Mouse (Mus musculus): ENCODE measurements at regions not wholly inside any gene's neighbourhood (a gene's known extent, or its start where the extent isn't known, plus 50 kb on each side); places are given as distances from the start of the nearest gene placed in this dataset.

- WGBS: 83% methylated on average over 4 of the region's 4 CpGs
- no peak overlapping the region for H3K27ac ChIP-seq
- no peaks in the 10 kb centered on the region for H3K9me3 ChIP-seq (replicated peaks)
- no peak for DNase-seq (ENCODE audit: low spot score)
- no peaks in the 10 kb centered on the region for H3K36me3 ChIP-seq
- H3K27me3 ChIP-seq (ENCODE audit: low read depth, poor library complexity, severe bottlenecking): no peaks in the 10 kb centered on the region
- peaks cover 14% of the 10 kb centered on the region; the same call in 1 of the 2 replicates for H3K4me1 ChIP-seq
- no peak overlapping the region for H3K4me3 ChIP-seq
These were observed 216.0 kb upstream of the Clint1 start for GRCm38 (mm10) chr11:45635896-45636295.

- no peak for DNase-seq (ENCODE audit: low spot score)
- H3K27me3 ChIP-seq (ENCODE audit: low read depth, poor library complexity, severe bottlenecking): no peaks in the 10 kb centered on the region
- H3K27ac ChIP-seq: peak overlapping the region; percentile 34; the same call in 1 of the 2 replicates
- no peaks in the 10 kb centered on the region for H3K36me3 ChIP-seq
- 75% methylated on average over 6 of the region's 6 CpGs for WGBS
- no peaks in the 10 kb centered on the region for H3K9me3 ChIP-seq (replicated peaks)
- H3K4me1 ChIP-seq: peaks cover 17% of the 10 kb centered on the region; the same call in 1 of the 2 replicates
- H3K4me3 ChIP-seq: no peak overlapping the region
These were observed 212.6 kb upstream of the Clint1 start for GRCm38 (mm10) chr11:45639236-45639635.

GRCm38 (mm10) chr11:45642142-45642756 lies 209.6 kb upstream of the Clint1 start:
- Histone ChIP-seq H3K4me3 (no peak overlapping the region), H3K27ac (no peak overlapping the region), H3K4me1 (peaks cover 17% of the 10 kb centered on the region; the same call in 1 of the 2 replicates), H3K9me3 (replicated peaks) (no peaks in the 10 kb centered on the region), H3K27me3 (ENCODE audit: low read depth, poor library complexity, severe bottlenecking) (no peaks in the 10 kb centered on the region), H3K36me3 (no peaks in the 10 kb centered on the region)
- WGBS: 91% methylated on average over 9 of the region's 9 CpGs
- DNase-seq (ENCODE audit: low spot score): no peak

GRCm38 (mm10) chr11:45643629-45644325 lies 208.1 kb upstream of the Clint1 start:
- WGBS: 66% methylated on average over 12 of the region's 12 CpGs
- H3K27ac ChIP-seq: no peak overlapping the region
- H3K27me3 ChIP-seq (ENCODE audit: low read depth, poor library complexity, severe bottlenecking): no peaks in the 10 kb centered on the region
- DNase-seq (ENCODE audit: low spot score): no peak
- peaks cover 17% of the 10 kb centered on the region; the same call in 1 of the 2 replicates for H3K4me1 ChIP-seq
- no peak overlapping the region for H3K4me3 ChIP-seq
- no peaks in the 10 kb centered on the region for H3K36me3 ChIP-seq
- H3K9me3 ChIP-seq (replicated peaks): no peaks in the 10 kb centered on the region

- no peaks in the 10 kb centered on the region for H3K27me3 ChIP-seq (ENCODE audit: low read depth, poor library complexity, severe bottlenecking)
- H3K4me3 ChIP-seq: no peak overlapping the region
- no peak overlapping the region for H3K27ac ChIP-seq
- peaks cover 3% of the 10 kb centered on the region; the same call in 1 of the 2 replicates for H3K4me1 ChIP-seq
- H3K9me3 ChIP-seq (replicated peaks): no peaks in the 10 kb centered on the region
- no peaks in the 10 kb centered on the region for H3K36me3 ChIP-seq
- DNase-seq (ENCODE audit: low spot score): no peak
- 71% methylated on average over 3 of the region's 3 CpGs for WGBS
These were observed 206.0 kb upstream of the Clint1 start for GRCm38 (mm10) chr11:45645815-45646214.

GRCm38 (mm10) chr11:45647888-45648287 lies 204.0 kb upstream of the Clint1 start:
- peaks cover 3% of the 10 kb centered on the region; the same call in 1 of the 2 replicates for H3K4me1 ChIP-seq
- no peak overlapping the region for H3K27ac ChIP-seq
- DNase-seq (ENCODE audit: low spot score): no peak
- no peaks in the 10 kb centered on the region for H3K9me3 ChIP-seq (replicated peaks)
- no peak overlapping the region for H3K4me3 ChIP-seq
- no peaks in the 10 kb centered on the region for H3K27me3 ChIP-seq (ENCODE audit: low read depth, poor library complexity, severe bottlenecking)
- WGBS: 69% methylated on average over 3 of the region's 3 CpGs
- no peaks in the 10 kb centered on the region for H3K36me3 ChIP-seq

GRCm38 (mm10) chr11:45656260-45656659 lies 195.6 kb upstream of the Clint1 start:
- WGBS: 93% methylated on average over 4 of the region's 4 CpGs
- H3K9me3 ChIP-seq (replicated peaks): no peaks in the 10 kb centered on the region
- H3K27ac ChIP-seq: no peak overlapping the region
- H3K36me3 ChIP-seq: no peaks in the 10 kb centered on the region
- no peaks in the 10 kb centered on the region for H3K4me1 ChIP-seq
- no peak overlapping the region for H3K4me3 ChIP-seq
- H3K27me3 ChIP-seq (ENCODE audit: low read depth, poor library complexity, severe bottlenecking): no peaks in the 10 kb centered on the region
- no peak for DNase-seq (ENCODE audit: low spot score)

GRCm38 (mm10) chr11:45670156-45670830 lies 181.6 kb upstream of the Clint1 start:
- Histone ChIP-seq H3K36me3 (no peaks in the 10 kb centered on the region), H3K4me1 (peaks cover 6% of the 10 kb centered on the region; the same call in 1 of the 2 replicates), H3K27ac (no peak overlapping the region), H3K4me3 (no peak overlapping the region), H3K9me3 (replicated peaks) (no peaks in the 10 kb centered on the region), H3K27me3 (ENCODE audit: low read depth, poor library complexity, severe bottlenecking) (no peaks in the 10 kb centered on the region)
- WGBS: 63% methylated on average over 8 of the region's 8 CpGs
- no peak for DNase-seq (ENCODE audit: low spot score)

- 70% methylated on average over 11 of the region's 11 CpGs for WGBS
- peaks cover 12% of the 10 kb centered on the region; the same call in 1 of the 2 replicates for H3K4me1 ChIP-seq
- H3K27me3 ChIP-seq (ENCODE audit: low read depth, poor library complexity, severe bottlenecking): no peaks in the 10 kb centered on the region
- H3K9me3 ChIP-seq (replicated peaks): no peaks in the 10 kb centered on the region
- H3K36me3 ChIP-seq: no peaks in the 10 kb centered on the region
- no peak overlapping the region for H3K4me3 ChIP-seq
- H3K27ac ChIP-seq: peak overlapping the region; percentile 67; the same call in 1 of the 2 replicates
- peak; percentile 82 for DNase-seq (ENCODE audit: low spot score)
These were observed 173.1 kb upstream of the Clint1 start for GRCm38 (mm10) chr11:45678666-45679292.

GRCm38 (mm10) chr11:45679293-45679673 lies 172.6 kb upstream of the Clint1 start:
- no peak for DNase-seq (ENCODE audit: low spot score)
- Histone ChIP-seq H3K4me1 (peaks cover 12% of the 10 kb centered on the region; the same call in 1 of the 2 replicates), H3K9me3 (replicated peaks) (no peaks in the 10 kb centered on the region), H3K4me3 (no peak overlapping the region), H3K36me3 (no peaks in the 10 kb centered on the region), H3K27ac (no peak overlapping the region), H3K27me3 (ENCODE audit: low read depth, poor library complexity, severe bottlenecking) (no peaks in the 10 kb centered on the region)
- WGBS: 80% methylated on average over 9 of the region's 9 CpGs

- 88% methylated on average over 5 of the region's 5 CpGs for WGBS
- Histone ChIP-seq H3K36me3 (no peaks in the 10 kb centered on the region), H3K27me3 (ENCODE audit: low read depth, poor library complexity, severe bottlenecking) (no peaks in the 10 kb centered on the region), H3K4me1 (peaks cover 3% of the 10 kb centered on the region; the same call in 1 of the 2 replicates), H3K27ac (no peak overlapping the region), H3K9me3 (replicated peaks) (no peaks in the 10 kb centered on the region), H3K4me3 (no peak overlapping the region)
- no peak for DNase-seq (ENCODE audit: low spot score)
These were observed 166.3 kb upstream of the Clint1 start for GRCm38 (mm10) chr11:45685571-45685970.

- WGBS: 45% methylated on average over 6 of the region's 6 CpGs
- no peak for DNase-seq (ENCODE audit: low spot score)
- Histone ChIP-seq H3K27ac (no peak overlapping the region), H3K27me3 (ENCODE audit: low read depth, poor library complexity, severe bottlenecking) (no peaks in the 10 kb centered on the region), H3K4me3 (no peak overlapping the region), H3K36me3 (no peaks in the 10 kb centered on the region), H3K9me3 (replicated peaks) (no peaks in the 10 kb centered on the region), H3K4me1 (peaks cover 4% of the 10 kb centered on the region)
These were observed 158.6 kb upstream of the Clint1 start for GRCm38 (mm10) chr11:45693206-45693605.

Data from limb, embryonic 10.5 days (tissue).